Mouse (Mus musculus): Measurements from ENCODE around the gene Kpna6. TPM values are rescaled to one million over a fixed set of nuclear protein-coding genes. Genes with fewer than 3 reads are reported as not detected.
A peak's percentile ranks its signal among the peaks of the same experiment; 100 is the strongest.

The Kpna6 gene
- total RNA-seq, 2 experiments from 2014 or later, result 91.5 to 96.8 TPM

- peak; percentile 83 to 95 for DNase-seq (ENCODE audit: extremely low spot score in 1 of 2, low spot score in 1 of 2)
Measured at GRCm38 (mm10) chr4:129618786-129619691, 53.5 kb downstream of the Kpna6 start, which contains the start of gene Iqcc. TSS of gene Iqcc (minus strand) at chr4:129619099.

- no peak for DNase-seq (ENCODE audit: extremely low spot score in 1 of 2, low spot score in 1 of 2)
Measured at GRCm38 (mm10) chr4:129618031-129618430, 54.5 kb downstream of the Kpna6 start.

- DNase-seq (ENCODE audit: extremely low spot score in 1 of 2, low spot score in 1 of 2), result no peak
Measured at GRCm38 (mm10) chr4:129617121-129617641, 55.4 kb downstream of the Kpna6 start.

- no peak for DNase-seq (ENCODE audit: extremely low spot score in 1 of 2, low spot score in 1 of 2)
Measured at GRCm38 (mm10) chr4:129616631-129617030, 55.9 kb downstream of the Kpna6 start.

GRCm38 (mm10) chr4:129615801-129616290 is 56.7 kb downstream of the Kpna6 start:
- DNase-seq (ENCODE audit: extremely low spot score in 1 of 2, low spot score in 1 of 2), result no peak

- DNase-seq (ENCODE audit: extremely low spot score in 1 of 2, low spot score in 1 of 2), result no peak
Measured at GRCm38 (mm10) chr4:129614093-129614492, 58.5 kb downstream of the Kpna6 start, which contains the start of gene Dcdc2b. TSS of gene Dcdc2b (minus strand) at chr4:129614257.

GRCm38 (mm10) chr4:129610472-129610871 is 62.1 kb downstream of the Kpna6 start:
- DNase-seq (ENCODE audit: extremely low spot score in 1 of 2, low spot score in 1 of 2), result no peak

- DNase-seq (ENCODE audit: extremely low spot score in 1 of 2, low spot score in 1 of 2), result no peak
Measured at GRCm38 (mm10) chr4:129610026-129610425, 62.5 kb downstream of the Kpna6 start.

- no peak for DNase-seq (ENCODE audit: extremely low spot score in 1 of 2, low spot score in 1 of 2)
Measured at GRCm38 (mm10) chr4:129609139-129609631, 63.4 kb downstream of the Kpna6 start.

GRCm38 (mm10) chr4:129608426-129609025 is 64.0 kb downstream of the Kpna6 start:
- DNase-seq (ENCODE audit: extremely low spot score in 1 of 2, low spot score in 1 of 2), result peak in 1 of 2 experiments; percentile 76

- DNase-seq (ENCODE audit: extremely low spot score in 1 of 2, low spot score in 1 of 2), result peak; percentile 66 to 72
Measured at GRCm38 (mm10) chr4:129600233-129601158, 72.1 kb downstream of the Kpna6 start, which contains the start of the genes Eif3i and Tmem234. TSS of gene Eif3i (minus strand) at chr4:129600648. TSS of gene Tmem234 (plus strand) at chr4:129600668.

Small RNA genes lying within 50 kb of the gene (microRNA-seq; reads per million reads assigned to microRNA genes)
- 3.0 to 4.0 reads per million in 2 experiments for gene Mir7016

Other genes with a start within 250 kb of the Kpna6 start
- 1 to 10 TPM; 4.2 to 4.6 TPM for gene Zbtb8b, start 231.9 kb downstream of the Kpna6 start, total RNA-seq (2021)
- 10 to 100 TPM; 55.4 to 57.7 TPM for gene Bsdc1, start 211.2 kb downstream of the Kpna6 start, total RNA-seq (2021)
- not detected for gene Tssk3, start 181.7 kb downstream of the Kpna6 start, total RNA-seq (2021)
- gene Fam229a, start 181.6 kb downstream of the Kpna6 start, total RNA-seq (2021), result not detected
- 100 to 1,000 TPM; 170 to 171 TPM for gene Marcksl1, start 159.2 kb downstream of the Kpna6 start, total RNA-seq (2021)
- 10 to 100 TPM; 37.0 to 48.7 TPM for gene Hdac1, start 130.1 kb downstream of the Kpna6 start, total RNA-seq (2021)
- gene Lck, start 99.1 kb downstream of the Kpna6 start, total RNA-seq (2021), result 1 to 10 TPM; 3.3 to 3.5 TPM
- under 1 TPM in 1 of 2 experiments, not detected in 1; 0.81 TPM for gene Fam167b, start 94.2 kb downstream of the Kpna6 start, total RNA-seq (2021)
- 100 to 1,000 TPM; 128 TPM for gene Eif3i, start 72.1 kb downstream of the Kpna6 start, total RNA-seq (2021)
- 10 to 100 TPM; 78.8 to 80.7 TPM for gene Tmem234, start 72.1 kb downstream of the Kpna6 start, total RNA-seq (2021)
- gene Dcdc2b, start 58.5 kb downstream of the Kpna6 start, total RNA-seq (2021), result 1 to 10 TPM; 3.6 to 6.8 TPM
- 10 to 100 TPM; 32.9 to 41.9 TPM for gene Iqcc, start 53.7 kb downstream of the Kpna6 start, total RNA-seq (2021)
- gene Ccdc28b, start 48.8 kb downstream of the Kpna6 start, total RNA-seq (2021), result 10 to 100 TPM; 71.6 to 84.5 TPM
- 10 to 100 TPM; 44.0 to 44.1 TPM for gene Txlna, start 31.7 kb downstream of the Kpna6 start, total RNA-seq (2021)
- 10 to 100 TPM; 12.5 to 18.6 TPM for gene Tmem39b, start 24.1 kb upstream of the Kpna6 start, total RNA-seq (2021)
- gene Khdrbs1, start 69.5 kb upstream of the Kpna6 start, total RNA-seq (2021), result 10 to 100 TPM; 90.0 to 91.4 TPM
- gene Ptp4a2, start 138.5 kb upstream of the Kpna6 start, total RNA-seq (2021), result 100 to 1,000 TPM; 132 to 145 TPM

All from layer of hippocampus, postnatal 25 days (tissue).